Mouse (Mus musculus) thymus, adult 2 months (tissue): ENCODE measurements at regions not wholly inside any gene's neighbourhood (a gene's known extent, or its start where the extent isn't known, plus 50 kb on each side); places are given as distances from the start of the nearest gene placed in this dataset.

Experiments
- DNase-seq: peaks from one replicate; pipeline ENCODE4 v3.0.0; 2021
- H3K27ac ChIP-seq: fragments of 200-500 bp; 2 replicates; pipeline ENCODE4 v1.5.1; 2012; ENCODE audit warnings: low read length, control low read depth; ENCODE audit not compliant: control insufficient read depth, insufficient read depth
- H3K27me3 ChIP-seq: fragments of 200-500 bp; 2 replicates; pipeline ENCODE4 v1.6.1; 2012; ENCODE audit warnings: mild to moderate bottlenecking, low read length, moderate library complexity, mixed read lengths; ENCODE audit not compliant: control insufficient read depth, insufficient read depth
- H3K36me3 ChIP-seq: fragments of 200-500 bp; 2 replicates; pipeline ENCODE4 v1.6.1; 2012; ENCODE audit warnings: mild to moderate bottlenecking, low read length, moderate library complexity; ENCODE audit not compliant: control insufficient read depth, insufficient read depth
- H3K4me1 ChIP-seq: fragments of 200-500 bp; replicated peaks from 2 replicates; pipeline ENCODE4 v1.6.1; 2012; ENCODE audit warnings: low read length; ENCODE audit not compliant: control insufficient read depth, insufficient read depth
- H3K4me3 ChIP-seq: fragments of 200-500 bp; 2 replicates; pipeline ENCODE4 v1.5.1; 2012; ENCODE audit warnings: mild to moderate bottlenecking, low read length, control low read depth, moderate library complexity; ENCODE audit not compliant: control insufficient read depth, insufficient read depth
- CTCF ChIP-seq: fragments of 200-500 bp; IDR thresholded peaks from 2 replicates; pipeline ENCODE4 v1.5.1; 2012; ENCODE audit warnings: mild to moderate bottlenecking, control low read depth, low read length, moderate library complexity, borderline replicate concordance; ENCODE audit not compliant: control insufficient read depth, poor library complexity, insufficient read depth; ENCODE audit errors: extremely low read depth
- POLR2A ChIP-seq: fragments of 200-500 bp; IDR thresholded peaks from 2 replicates; pipeline ENCODE4 v1.6.1; 2012; ENCODE audit warnings: mild to moderate bottlenecking, low read length, control low read depth, moderate library complexity; ENCODE audit not compliant: control insufficient read depth, poor library complexity, insufficient read depth; ENCODE audit errors: extremely low read depth
- WGBS: fragments of 180-500 bp; shearing (Covaris S2); methylation state at CpG from one replicate; pipeline ENCODE4 v1.1.7; 2018; 5-methylcytosine and 5-hydroxymethylcytosine counted together

DNA sequence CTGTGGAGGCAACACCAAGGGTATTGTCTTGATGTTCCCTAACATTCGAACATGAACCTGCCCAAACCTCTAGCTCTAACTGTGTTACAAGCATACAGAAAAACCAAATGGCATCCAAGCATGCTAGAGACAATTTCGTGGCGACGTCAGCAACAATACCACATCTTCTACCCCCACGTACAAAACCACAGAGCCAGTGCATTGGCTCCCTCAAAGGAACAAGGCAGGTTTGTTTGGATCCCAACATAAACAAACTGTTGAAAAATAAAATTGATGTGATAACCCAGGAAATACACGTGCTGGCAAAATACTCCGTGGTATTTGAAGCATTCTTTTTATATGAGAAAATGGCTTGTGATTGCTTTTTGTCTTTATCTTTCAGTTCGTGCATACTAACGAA, 89.4 kb downstream of the Psmg1 start:
- peak; percentile 47 for DNase-seq
- H3K4me1 ChIP-seq = peaks cover 51% of the 10 kb centered on the region
- H3K27ac ChIP-seq = peak overlapping the region; percentile 93
- H3K36me3 ChIP-seq = no peaks in the 10 kb centered on the region
- H3K4me3 ChIP-seq = peak overlapping the region; percentile 36
- H3K27me3 ChIP-seq = no peaks in the 10 kb centered on the region
- whole genome bisulfite sequencing = 30% methylated on average over 9 of the region's 9 CpGs
- TF ChIP-seq CTCF (no peak), POLR2A (no peak)

DNA sequence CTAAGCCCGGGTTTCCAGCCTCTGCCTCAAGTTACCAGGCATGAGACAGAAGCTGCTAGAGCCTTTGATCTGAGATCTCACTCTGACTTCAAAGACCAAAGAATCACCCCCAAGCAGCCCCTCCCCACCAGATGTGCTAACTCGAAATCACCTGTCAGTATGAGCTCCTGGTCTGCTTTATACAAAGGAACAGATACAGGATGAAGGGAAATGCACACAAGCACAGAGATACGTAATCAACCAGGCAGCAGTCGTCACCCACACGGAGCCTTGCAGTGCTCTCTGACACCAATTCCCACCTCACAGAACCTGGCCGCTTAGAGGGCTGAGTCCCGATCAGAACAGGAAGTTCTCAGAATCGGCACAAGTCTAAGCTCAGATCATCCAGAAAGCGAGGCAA, 90.6 kb downstream of the Psmg1 start:
- DNase-seq = peak; percentile 86
- Histone ChIP-seq H3K4me3 (peak overlapping the region; percentile 47), H3K4me1 (peaks cover 57% of the 10 kb centered on the region), H3K27me3 (no peaks in the 10 kb centered on the region), H3K36me3 (no peaks in the 10 kb centered on the region), H3K27ac (peak overlapping the region; percentile 93)
- peak; percentile 62; the same call in 1 of the 2 replicates for TF ChIP-seq POLR2A
- no peak for TF ChIP-seq CTCF
- 11% methylated on average over 9 of the region's 9 CpGs for WGBS

DNA sequence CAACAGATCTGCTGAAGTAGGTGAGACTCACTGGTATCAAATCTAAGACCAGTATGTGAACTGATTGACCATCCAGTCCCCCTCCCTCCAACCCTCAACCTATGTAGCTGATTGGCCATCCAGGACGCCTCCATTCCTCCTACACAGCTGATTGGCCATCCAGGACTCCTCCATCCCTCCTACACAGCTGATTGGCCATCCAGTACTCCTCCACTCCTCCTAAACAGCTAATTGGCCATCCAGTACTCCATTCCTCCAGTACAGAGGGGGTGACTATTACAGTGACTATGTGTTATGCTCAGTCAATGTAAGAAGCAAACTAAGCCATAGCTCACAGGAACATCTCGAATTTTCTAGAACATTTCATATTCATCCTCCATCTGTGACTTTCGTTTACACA, 91.1 kb downstream of the Psmg1 start:
- H3K4me1 ChIP-seq = peaks cover 56% of the 10 kb centered on the region
- WGBS = 51% methylated on average over 3 of the region's 3 CpGs
- H3K27me3 ChIP-seq = no peaks in the 10 kb centered on the region

DNA sequence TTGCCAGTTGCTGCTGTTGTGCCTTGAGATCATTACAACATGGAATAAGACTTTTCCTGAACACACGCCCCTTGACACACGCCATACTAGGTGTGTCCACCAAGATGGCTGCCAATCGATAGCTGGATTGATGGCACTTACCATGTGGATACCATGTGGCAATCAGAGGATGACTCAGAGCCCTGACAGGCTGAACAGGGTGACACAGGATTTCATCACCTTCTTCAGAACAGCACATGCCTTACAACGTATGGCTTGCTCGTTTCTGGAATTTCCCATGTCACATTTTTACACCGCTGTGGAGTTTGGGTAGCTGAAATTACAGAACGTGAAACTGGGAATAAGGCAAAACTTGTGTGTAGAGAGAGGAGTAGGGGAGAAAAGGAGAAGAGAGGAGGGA, 92.9 kb downstream of the Psmg1 start:
- 93% methylated on average over 7 of the region's 7 CpGs for WGBS
- TF ChIP-seq CTCF = no peak
- TF ChIP-seq POLR2A = no peak
- Histone ChIP-seq H3K4me3 (no peak overlapping the region), H3K27me3 (no peaks in the 10 kb centered on the region), H3K36me3 (no peaks in the 10 kb centered on the region), H3K27ac (peak overlapping the region; percentile 4; the same call in 1 of the 2 replicates), H3K4me1 (peaks cover 60% of the 10 kb centered on the region)
- DNase-seq = peak; percentile 1

More for the DNA sequence above, 91.1 kb downstream of the Psmg1 start:
- Histone ChIP-seq H3K4me3 (no peak overlapping the region), H3K27ac (peak overlapping the region; percentile 93), H3K36me3 (no peaks in the 10 kb centered on the region)
- no peak for TF ChIP-seq POLR2A
- no peak for TF ChIP-seq CTCF
- DNase-seq = no peak

DNA sequence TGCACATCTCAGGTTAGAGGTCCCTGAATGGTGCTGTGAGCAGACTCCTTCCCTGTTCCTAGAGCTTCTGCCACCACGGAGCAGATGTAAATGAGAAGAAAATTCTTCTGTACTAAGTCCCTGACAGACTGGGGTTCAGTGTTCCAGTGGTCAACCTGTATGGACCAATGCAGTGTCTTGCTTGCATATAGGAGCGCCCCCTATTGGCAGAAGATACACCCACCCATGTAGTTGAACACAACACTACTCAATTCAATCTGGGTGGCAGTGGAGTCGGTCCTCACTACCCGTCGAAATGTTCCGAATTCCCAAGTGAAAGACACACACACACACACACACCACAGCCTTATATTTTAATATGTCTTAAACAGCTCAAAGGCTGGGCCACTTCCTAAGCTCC, 94.6 kb downstream of the Psmg1 start:
- H3K4me3 ChIP-seq = no peak overlapping the region
- TF ChIP-seq POLR2A = no peak
- no peak for TF ChIP-seq CTCF

DNA sequence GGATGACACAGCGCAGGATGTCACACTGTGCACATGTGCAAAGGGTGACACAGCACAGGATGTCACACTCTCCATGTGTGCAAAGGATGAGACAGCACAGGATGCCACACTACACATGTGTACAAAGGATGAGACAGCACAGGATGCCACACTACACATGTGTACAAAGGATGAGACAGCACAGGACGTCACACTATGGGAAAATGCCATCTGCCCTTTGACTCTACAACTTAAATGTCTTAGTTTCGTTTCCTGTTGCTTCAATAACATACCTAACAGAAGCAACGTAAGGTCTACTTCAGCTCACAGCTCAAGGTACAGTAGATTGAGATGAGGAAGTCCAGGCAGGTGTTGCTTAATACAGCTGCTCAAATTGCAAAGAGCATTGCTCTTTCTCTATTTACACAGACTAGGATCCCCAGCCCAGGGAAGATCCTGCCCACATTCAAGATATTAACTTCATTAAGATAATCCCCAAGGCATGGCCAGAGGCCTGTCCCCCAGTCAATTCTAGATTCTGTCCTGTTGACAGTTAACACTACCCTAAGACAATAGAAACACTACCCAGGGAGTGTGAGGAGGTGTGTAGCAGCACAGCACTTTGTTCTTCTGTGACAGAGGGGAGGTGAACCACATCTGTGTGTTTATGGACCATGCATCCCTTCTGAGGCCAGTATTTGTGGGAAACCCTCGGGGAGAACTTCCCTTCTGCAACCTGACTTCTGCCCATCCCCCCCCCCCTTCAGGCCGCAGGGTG, 97.0 kb downstream of the Psmg1 start:
- TF ChIP-seq POLR2A = no peak
- no peak for TF ChIP-seq CTCF

More for the DNA sequence above, 94.6 kb downstream of the Psmg1 start:
- 92% methylated on average over 6 of the region's 6 CpGs for whole genome bisulfite sequencing
- DNase-seq = peak; percentile 15
- Histone ChIP-seq H3K27ac (no peak overlapping the region), H3K4me1 (peaks cover 52% of the 10 kb centered on the region), H3K36me3 (no peaks in the 10 kb centered on the region), H3K27me3 (no peaks in the 10 kb centered on the region)

More for the DNA sequence above, 97.0 kb downstream of the Psmg1 start:
- H3K36me3 ChIP-seq = no peaks in the 10 kb centered on the region
- H3K27me3 ChIP-seq = no peaks in the 10 kb centered on the region
- peaks cover 42% of the 10 kb centered on the region for H3K4me1 ChIP-seq
- DNase-seq = peak; percentile 53
- peak overlapping the region; percentile 76 for H3K27ac ChIP-seq
- 21% methylated on average over 6 of the region's 6 CpGs for WGBS
- H3K4me3 ChIP-seq = no peak overlapping the region
